Mouse (Mus musculus): Measurements from ENCODE around the gene E130309D02Rik.

DNA sequence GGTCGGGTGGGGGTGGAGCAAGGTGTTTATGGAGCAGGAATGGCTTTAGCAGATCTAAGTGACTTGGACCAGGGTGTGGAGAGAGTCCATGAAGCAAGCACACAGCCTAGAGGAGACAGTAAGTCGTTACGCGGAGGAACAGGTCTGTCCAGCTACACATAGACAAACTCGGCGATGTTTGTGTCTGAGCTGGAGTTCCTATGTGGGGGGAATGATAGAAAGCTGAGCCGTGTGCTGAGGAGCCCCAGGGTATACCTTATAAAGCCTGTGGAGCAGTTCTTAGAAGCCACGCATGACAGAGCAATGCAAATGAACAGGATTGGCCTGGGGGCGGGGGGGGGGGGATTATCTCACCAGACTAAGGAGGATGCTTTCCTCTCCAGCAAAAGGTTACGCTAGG, 35.9 kb downstream of the E130309D02Rik start:
- TF ChIP-seq POLR2A (IDR thresholded peaks at IDR 0.05; ENCODE audit: low read depth, low read length) (no peak), CTCF (IDR thresholded peaks at IDR 0.05; ENCODE audit: extremely low read depth, insufficient read length, insufficient replicate concordance, low read depth, low read length) (no peak)
